Mouse (Mus musculus) adrenal gland, postnatal 36 days (tissue): ENCODE measurements around the gene Eif2a. TPM values are rescaled to one million over a fixed set of nuclear protein-coding genes. Genes with fewer than 3 reads are reported as not detected.

ENCODE experiments used
- total RNA-seq, 2 experiments: library from RNA; stranded (reverse); gene quantifications; 2 replicates each; pipeline ENCODE4 v1.2.3; 2021

Eif2a gene
- total RNA-seq, 2 experiments from 2014 or later, result 43.3 to 52.8 TPM

Other genes with a start within 250 kb of the Eif2a start
- gene Tsc22d2, start 111.1 kb upstream of the Eif2a start, total RNA-seq, result 10 to 100 TPM; 33.9 to 37.1 TPM
- gene Serp1, start 71 bp downstream of the Eif2a start, total RNA-seq, result 100 to 1,000 TPM; 123 to 135 TPM
- gene Selenot, start 50.8 kb downstream of the Eif2a start, total RNA-seq, result 100 to 1,000 TPM; 142 to 148 TPM
- under 1 TPM in 1 of 2 experiments, not detected in 1; 0.17 TPM for gene Erich6, start 111.4 kb downstream of the Eif2a start, total RNA-seq
- 10 to 100 TPM; 29.5 to 30.1 TPM for gene Siah2, start 166.6 kb downstream of the Eif2a start, total RNA-seq